Mouse (Mus musculus) heart, postnatal 36 days (tissue): ENCODE measurements around the gene Zfp618. TPM values are rescaled to one million over a fixed set of nuclear protein-coding genes. Genes with fewer than 3 reads are reported as not detected.
A peak's percentile ranks its signal among the peaks of the same experiment; 100 is the strongest.

Experiments
- DNase-seq, 2 experiments: peaks; one replicate each; pipeline ENCODE4 v3.0.0; 2021 to 2022
- intact Hi-C: fragments of 180-260 bp; cut with DNase I; formaldehyde crosslinking; loops from one replicate; pipeline ENCODE4 v1.15.1; 2025
- total RNA-seq, 2 experiments: library from RNA; stranded (reverse); gene quantifications; 2 replicates each; pipeline ENCODE4 v1.2.3; 2021

Zfp618 gene
- total RNA-seq = under 1 TPM; 0.33 to 0.56 TPM

DNA sequence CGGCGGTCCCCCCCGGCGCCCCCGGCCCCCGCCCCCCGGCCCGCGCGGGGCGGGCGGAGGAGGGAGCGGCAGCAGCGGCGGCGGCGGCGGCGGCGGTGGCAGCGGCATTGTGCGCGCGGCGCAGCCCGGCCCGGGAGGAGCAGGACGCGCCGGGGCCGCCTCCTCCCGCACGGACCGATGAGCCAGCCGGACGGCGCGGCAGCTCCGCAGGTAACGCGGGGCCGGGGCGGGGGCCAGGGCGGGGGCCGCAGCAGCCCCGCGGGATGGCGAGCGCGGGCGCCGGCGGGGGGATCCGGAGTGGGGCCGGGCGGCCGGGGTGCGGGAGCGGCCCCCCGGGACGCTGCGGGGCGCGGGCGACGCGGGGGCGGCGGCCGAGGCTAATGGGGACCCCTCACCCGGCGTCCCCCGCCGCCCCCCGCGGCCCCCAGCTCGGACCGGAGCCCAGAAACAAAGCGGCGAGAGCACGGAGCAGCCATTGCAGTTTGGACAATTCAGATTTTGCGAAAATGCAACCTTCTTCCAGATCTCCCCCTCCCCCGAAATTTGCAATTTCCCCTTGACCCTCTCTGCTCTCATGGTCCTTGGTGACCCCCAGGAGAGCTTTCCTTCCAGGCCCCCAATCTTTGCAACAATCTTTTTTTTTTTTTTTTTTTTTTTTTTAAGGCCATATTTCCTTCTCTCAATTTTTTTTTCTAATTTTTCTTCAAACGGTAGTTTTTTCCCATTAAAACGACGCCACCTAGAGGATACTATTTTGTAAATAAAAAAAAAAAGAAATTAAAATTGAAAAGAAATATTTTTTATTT is at the start of gene Zfp618:
TSS of gene Zfp618 (plus strand) at position 77 of the 806 bp plus-strand sequence.
- intact Hi-C loops = loop anchor here (5.0 to 10.0 kb wide), 2 partner anchors 73 to 181 kb away; no protein-coding TSS in a partner anchor
- DNase-seq = peak; percentile 18 to 27

DNA sequence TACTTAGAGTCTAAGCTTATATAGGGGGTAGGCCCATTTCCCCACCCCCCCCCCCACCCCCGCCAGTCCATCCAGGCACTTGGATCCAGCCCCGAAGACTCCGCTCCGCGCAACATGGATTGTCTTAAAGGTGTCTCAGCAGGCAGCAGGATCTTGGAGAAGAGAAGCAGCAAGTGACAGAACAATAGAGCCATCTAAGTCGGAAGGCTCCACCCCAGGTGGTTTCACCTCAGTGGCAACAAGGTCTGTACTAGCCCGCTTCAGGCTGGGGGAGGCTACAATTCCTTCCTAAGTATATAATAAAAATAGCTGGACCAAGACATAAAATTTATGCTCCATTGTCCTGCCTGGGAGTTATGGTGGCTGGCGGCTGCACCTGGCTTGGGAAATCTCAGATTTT is 48.3 kb upstream of the Zfp618 start:
- intact Hi-C loops = no loop called here
- no peak for DNase-seq

- intact Hi-C loops = no loop called here
- no peak for DNase-seq
Measured at GRCm38 (mm10) chr4:62933798-62934197, 31.6 kb upstream of the Zfp618 start.

DNA sequence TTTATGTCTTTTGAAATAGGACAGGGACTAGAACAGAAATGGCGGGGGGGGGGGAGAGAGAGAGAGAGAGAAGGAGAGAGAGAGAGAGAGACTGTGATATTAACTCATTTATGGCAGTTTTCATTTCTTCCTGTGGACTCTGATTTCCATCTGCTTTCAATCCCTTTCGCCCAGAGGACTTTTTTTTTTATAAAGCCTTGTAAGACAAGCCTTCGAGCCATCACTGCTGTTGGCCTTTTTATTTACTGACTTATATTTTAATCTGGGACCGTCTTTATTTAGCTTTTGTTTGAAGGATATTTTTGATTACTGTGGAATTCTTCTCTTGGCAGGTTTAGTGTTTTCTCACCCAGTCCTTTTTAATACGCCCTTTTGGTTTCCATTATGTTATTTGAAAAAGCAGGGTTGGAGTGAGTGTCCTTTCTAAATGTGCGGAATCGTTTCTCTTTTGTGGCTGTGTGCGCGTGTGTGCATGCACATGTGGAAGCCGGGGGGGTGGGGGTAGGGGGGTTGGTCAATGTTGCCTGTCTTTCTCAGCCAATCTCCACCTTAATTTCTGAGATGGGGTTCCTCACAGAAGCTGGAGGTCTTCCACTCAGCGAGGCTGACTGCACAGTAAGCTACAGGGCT is 29.7 kb upstream of the Zfp618 start:
- DNase-seq = no peak
- intact Hi-C loops = no loop called here

DNA sequence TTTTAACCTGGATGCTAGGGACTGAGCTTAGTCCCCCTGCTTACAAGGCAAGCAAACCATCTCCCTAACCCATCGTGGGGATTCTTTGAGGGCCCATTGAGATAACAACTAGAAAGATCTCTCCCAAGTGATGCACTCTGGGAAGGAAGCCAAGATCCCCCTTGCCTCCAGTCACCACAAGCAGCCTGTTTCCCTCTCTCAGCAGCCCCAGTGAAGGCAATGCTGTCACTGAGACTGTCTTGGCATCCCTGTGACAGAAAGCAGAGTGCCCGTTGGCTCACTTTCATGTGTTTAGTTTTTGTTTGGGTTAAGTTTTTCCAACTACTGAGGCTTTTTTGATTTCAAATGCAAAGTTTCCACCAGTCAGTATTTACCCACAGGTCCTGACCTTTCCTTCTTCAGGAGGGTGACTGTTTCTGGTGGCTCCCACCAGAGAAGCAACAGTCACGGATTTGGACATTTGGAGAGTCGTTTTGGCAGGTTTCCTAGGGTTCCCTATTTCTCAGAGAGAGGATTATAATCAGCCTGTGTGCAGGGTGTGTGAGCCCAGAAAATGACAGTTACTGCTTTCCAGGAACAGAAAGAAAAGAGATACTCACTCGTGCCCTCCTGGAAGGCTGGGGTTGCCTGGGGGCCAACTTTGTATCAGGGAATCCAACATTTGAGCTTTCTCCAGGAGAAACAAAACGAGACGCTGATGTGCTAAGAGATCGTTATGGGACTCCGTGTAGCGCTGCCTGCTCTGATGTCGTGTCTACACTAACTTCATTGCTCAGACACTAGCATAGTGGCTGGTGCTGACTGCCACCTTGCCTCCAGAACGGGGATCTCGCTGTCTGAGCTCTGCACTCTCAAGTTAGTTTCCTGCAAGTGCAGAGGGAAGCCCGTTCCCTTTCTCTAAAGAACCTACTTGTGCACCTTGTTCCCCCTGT is 23.1 kb upstream of the Zfp618 start:
- no peak for DNase-seq

GRCm38 (mm10) chr4:62944326-62944879 is 21.0 kb upstream of the Zfp618 start:
- no peak for DNase-seq
- intact Hi-C loops = no loop called here

More for the DNA sequence above, 23.1 kb upstream of the Zfp618 start:
- intact Hi-C loops = loop anchor here (2.0 kb wide), 1 partner anchor 177 kb away; no protein-coding TSS in a partner anchor

GRCm38 (mm10) chr4:62963806-62964205 is 1.6 kb upstream of the Zfp618 start:
- intact Hi-C loops = loop anchor here (5.0 to 10.0 kb wide), 2 partner anchors 137 to 179 kb away; no protein-coding TSS in a partner anchor
- no peak for DNase-seq

GRCm38 (mm10) chr4:62964844-62965496 is 403 bp upstream of the Zfp618 start:
- intact Hi-C loops = loop anchor here (5.0 to 10.0 kb wide), 3 partner anchors 73 to 180 kb away; no protein-coding TSS in a partner anchor
- DNase-seq = no peak

GRCm38 (mm10) chr4:62969526-62969925 is 4.2 kb downstream of the Zfp618 start:
- no peak for DNase-seq
- intact Hi-C loops = loop anchor here (5.0 to 10.0 kb wide), 2 partner anchors 77 to 185 kb away; no protein-coding TSS in a partner anchor

DNA sequence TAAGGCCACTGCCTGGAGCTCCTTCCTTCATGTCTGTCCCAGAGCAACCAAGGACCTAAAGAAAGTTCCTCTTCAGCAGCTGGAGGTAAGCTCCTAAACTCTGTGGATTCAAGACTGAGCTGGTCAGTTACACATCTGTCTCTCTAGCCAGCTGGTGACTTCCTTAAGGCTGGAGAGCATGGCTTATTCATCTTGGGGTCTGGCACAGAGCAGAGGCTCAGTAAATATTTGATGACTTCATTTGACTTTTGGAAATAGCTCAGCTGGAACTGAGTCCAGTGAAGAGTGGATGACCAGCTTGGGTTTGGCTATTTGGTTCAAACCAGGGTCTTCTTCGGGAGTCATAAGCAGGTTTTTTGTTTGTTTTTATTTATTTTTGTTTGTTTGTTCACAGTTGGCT is 6.6 kb downstream of the Zfp618 start:
- DNase-seq = no peak
- intact Hi-C loops = no loop called here

DNA sequence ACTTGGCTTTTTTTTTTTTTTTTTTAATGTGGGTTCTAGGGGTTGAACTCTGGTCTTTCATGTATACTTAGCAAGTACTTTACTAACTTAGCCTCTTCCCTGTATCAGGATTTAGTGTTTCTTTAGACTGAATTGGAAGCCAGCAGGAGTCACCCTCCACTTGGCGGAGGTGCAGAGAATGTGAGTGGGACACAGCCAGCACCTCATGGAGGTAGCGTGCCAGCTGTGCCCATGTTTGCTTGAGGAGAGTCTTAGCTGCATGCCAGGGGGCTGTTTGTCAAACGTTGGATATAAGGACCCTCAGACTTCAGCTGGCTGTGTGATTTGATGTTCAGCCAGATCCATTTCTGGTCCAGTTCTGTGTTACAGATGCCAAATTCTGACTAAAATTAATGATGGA is 7.7 kb downstream of the Zfp618 start:
- no peak for DNase-seq

DNA sequence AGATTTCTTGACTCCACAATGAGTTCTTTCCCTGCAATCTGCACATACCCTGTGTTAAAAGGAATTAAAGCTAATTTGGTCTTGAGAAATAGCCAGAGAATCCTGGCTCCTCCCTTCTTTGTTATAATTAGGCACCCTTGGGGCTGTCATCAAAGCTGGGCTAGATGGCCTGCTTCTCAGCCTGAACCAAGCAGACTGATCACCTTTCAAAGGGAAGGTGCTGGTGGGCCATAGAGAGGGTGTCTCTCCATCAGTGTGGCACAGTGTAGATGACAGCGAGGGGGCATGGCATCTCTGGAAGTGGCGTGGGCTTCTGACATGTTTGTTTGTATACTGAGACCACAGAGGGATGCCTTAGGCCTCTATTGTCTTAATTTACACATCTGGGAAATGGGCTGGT is 9.5 kb downstream of the Zfp618 start:
- no peak for DNase-seq
- intact Hi-C loops = no loop called here

More for the DNA sequence above, 7.7 kb downstream of the Zfp618 start:
- intact Hi-C loops = no loop called here

GRCm38 (mm10) chr4:62975541-62975940 is 10.2 kb downstream of the Zfp618 start:
- intact Hi-C loops = no loop called here
- no peak for DNase-seq

- intact Hi-C loops = no loop called here
- DNase-seq = no peak
Measured at GRCm38 (mm10) chr4:62977454-62977853, 12.1 kb downstream of the Zfp618 start.

- DNase-seq = no peak
- intact Hi-C loops = no loop called here
Measured at GRCm38 (mm10) chr4:62978501-62978911, 13.1 kb downstream of the Zfp618 start.

DNA sequence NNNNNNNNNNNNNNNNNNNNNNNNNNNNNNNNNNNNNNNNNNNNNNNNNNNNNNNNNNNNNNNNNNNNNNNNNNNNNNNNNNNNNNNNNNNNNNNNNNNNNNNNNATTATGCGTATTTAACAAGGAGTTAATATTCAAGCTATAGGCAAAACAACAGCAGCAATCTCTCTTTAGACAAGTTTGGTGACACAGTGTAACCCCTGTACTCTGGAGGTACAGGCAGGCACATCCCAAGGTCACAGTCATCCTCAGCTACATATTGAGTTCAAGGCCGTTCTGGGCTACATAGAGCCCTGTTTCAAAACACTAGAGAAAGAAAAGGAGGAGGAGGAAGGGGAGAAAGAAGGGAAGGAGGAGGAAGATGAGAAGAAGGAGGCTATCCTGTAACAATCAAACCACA is 16.2 kb downstream of the Zfp618 start:
- no peak for DNase-seq
- intact Hi-C loops = no loop called here

- intact Hi-C loops = no loop called here
- DNase-seq = no peak
Measured at GRCm38 (mm10) chr4:62983556-62983955, 18.2 kb downstream of the Zfp618 start.

- intact Hi-C loops = no loop called here
- no peak for DNase-seq
Measured at GRCm38 (mm10) chr4:62991336-62991735, 26.0 kb downstream of the Zfp618 start.

- intact Hi-C loops = no loop called here
Measured at GRCm38 (mm10) chr4:62993190-62993589, 27.8 kb downstream of the Zfp618 start.

DNA sequence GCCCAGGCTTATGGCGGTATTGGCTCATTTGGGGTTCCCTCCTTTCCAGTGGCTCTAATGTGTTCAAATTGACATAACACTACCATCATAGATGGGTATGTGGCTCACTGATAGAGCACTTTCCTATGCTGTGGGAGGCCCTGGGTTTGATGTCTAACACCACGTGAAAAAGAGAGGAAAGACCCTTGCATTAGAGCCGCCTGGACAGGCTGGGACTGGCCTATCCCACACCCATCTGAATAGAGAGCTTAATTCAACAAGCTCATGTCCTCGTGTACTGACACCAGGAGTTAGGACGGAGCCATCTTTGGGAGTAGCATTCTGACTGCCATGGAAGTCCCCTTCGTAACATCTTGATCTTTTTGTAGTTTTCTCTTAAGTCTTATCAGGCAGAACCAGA is 32.2 kb downstream of the Zfp618 start:
- no peak for DNase-seq
- intact Hi-C loops = no loop called here

More at GRCm38 (mm10) chr4:62993190-62993589, 27.8 kb downstream of the Zfp618 start:
- no peak for DNase-seq
